Mouse (Mus musculus) Patski (cell line): ENCODE results near the gene Shisa5. TPM values are rescaled to one million over a fixed set of nuclear protein-coding genes. Genes with fewer than 3 reads are reported as not detected.

ENCODE experiments used
- ATAC-seq: fragments of 100-300 bp; one replicate; pipeline ENCODE4 v1.8.0; 2021
- CTCF ChIA-PET: fragments of 350-600 bp; sonication (Branson Sonifier 250); formaldehyde crosslinking; loops from one replicate; lab custom pipeline; 2022; ENCODE audit warnings: inconsistent platforms; lab: Charles Lee
- POLR2A ChIA-PET: fragments of 350-600 bp; sonication (Branson Sonifier 250); formaldehyde crosslinking; loops from one replicate; lab custom pipeline; 2022; ENCODE audit warnings: antibody characterized with exemption, inconsistent platforms; lab: Charles Lee
- DNase-seq: peaks from one replicate; pipeline ENCODE4 v3.0.0-alpha.2; 2011; ENCODE audit warnings: low read depth, low spot score
- H3K27me3 ChIP-seq: fragments of 371-371 bp; one replicate; pipeline ENCODE4 v1.5.1; 2021
- CTCF ChIP-seq: fragments of 100-300 bp; IDR thresholded peaks from one replicate; pipeline ENCODE4 v1.5.1; 2021
- in situ Hi-C: fragments of 300-500 bp; cut with MboI; formaldehyde crosslinking; loops from 3 replicates; pipeline ENCODE4 v1.11.1; 2018; ENCODE audit warnings: low pct_unique_long_range_greater_than_20kb, mixed read lengths
- polyA plus RNA-seq: library from polyadenylated mRNA; unstranded; gene quantifications from one replicate; pipeline ENCODE4 v1.2.3, GENCODE M21; 2021

Shisa5 gene
- polyA plus RNA-seq, 1 experiment from 2014 or later = 86.9 TPM

GRCm38 (mm10) chr9:109022866-109023685, 15.3 kb upstream of the Shisa5 start:
- in situ Hi-C loops = no loop called here
- TF ChIP-seq CTCF = no peak
- DNase-seq (no peak), ATAC-seq (no peak)
- ChIA-PET POLR2A (no interaction called here), CTCF (no interaction called here)
- no peaks in the 10 kb centered on the region for H3K27me3 ChIP-seq

DNA sequence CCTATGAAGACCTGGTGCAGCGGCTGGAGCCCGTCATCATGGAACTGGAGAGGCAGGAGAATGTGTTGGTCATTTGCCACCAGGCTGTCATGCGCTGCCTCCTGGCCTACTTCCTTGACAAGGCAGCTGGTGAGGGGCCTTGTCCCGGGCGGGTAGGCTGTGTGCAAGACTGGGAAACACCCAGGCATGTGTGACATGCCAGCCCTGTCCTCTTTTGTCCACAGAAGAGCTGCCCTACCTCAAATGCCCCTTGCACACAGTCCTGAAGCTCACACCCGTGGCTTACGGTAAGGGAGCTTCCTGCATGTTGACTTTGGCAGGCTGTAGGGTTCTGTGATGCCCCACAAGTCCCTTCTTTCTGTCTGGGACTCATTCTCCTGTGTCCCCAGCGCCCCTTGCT, 10.8 kb upstream of the Shisa5 start:
- ATAC-seq = no peak
- ChIA-PET CTCF (no interaction called here), POLR2A (no interaction called here)
- TF ChIP-seq CTCF = no peak
- in situ Hi-C loops = no loop called here
- H3K27me3 ChIP-seq = no peaks in the 10 kb centered on the region
- no peak for DNase-seq

GRCm38 (mm10) chr9:109028421-109028820, 9.9 kb upstream of the Shisa5 start:
- in situ Hi-C loops = no loop called here
- CTCF ChIA-PET = no interaction called here
- no peak for ATAC-seq

DNA sequence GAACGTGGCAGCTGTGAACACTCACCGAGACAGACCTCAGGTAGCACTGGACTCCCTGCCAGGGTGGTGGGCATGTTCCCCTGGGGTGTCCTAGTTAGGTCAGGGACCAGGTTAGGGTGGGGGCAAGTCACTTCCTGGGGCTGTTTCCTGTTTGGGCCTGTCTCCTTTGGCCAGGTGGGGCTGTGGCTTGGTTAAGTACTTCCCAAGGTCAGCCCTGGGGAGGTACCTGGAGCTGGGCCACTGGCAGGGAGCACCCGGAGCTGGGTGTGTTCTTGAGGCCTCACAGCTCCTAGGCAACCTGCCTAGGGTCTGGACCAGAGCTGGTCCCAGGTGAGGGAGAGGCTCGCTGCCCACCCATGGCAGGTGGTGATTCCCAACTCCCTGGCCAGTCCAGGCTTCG, 9.4 kb upstream of the Shisa5 start:
- in situ Hi-C loops = no loop called here
- POLR2A ChIA-PET = no interaction called here
- DNase-seq (no peak), ATAC-seq (no peak)
- no peaks in the 10 kb centered on the region for H3K27me3 ChIP-seq
- no peak for TF ChIP-seq CTCF
- CTCF ChIA-PET = no interaction called here

More at GRCm38 (mm10) chr9:109028421-109028820, 9.9 kb upstream of the Shisa5 start:
- POLR2A ChIA-PET = no interaction called here
- no peak for TF ChIP-seq CTCF
- no peak for DNase-seq
- no peaks in the 10 kb centered on the region for H3K27me3 ChIP-seq

- no peak for TF ChIP-seq CTCF
- H3K27me3 ChIP-seq = no peaks in the 10 kb centered on the region
- ChIA-PET POLR2A (no interaction called here), CTCF (interaction anchor here (1.2 kb wide), 1 partner anchor 16 kb away, joined by 3 read pairs; no protein-coding TSS in a partner anchor)
- in situ Hi-C loops = no loop called here
- no peak for DNase-seq
- no peak for ATAC-seq
These were observed 8.1 kb upstream of the Shisa5 start for GRCm38 (mm10) chr9:109030312-109030711.

DNA sequence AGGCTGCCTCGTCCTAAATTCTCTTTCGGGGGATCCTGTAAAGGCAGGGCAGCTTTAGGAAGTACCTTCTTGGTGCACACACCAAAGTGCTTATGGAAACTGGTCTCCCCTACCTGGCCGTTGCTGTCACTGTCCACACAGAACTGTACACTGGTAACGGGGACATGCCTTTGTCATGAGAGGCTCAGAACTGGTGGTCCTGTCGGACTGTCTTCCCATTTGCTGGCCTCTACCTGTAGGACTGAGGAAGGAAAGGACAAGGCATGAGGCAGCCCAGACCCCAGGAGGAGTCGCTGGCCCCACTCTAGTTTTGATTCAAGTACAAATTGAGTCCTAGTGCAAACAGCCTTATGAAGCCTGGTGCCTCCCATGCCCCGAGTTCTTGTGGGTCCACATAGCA, 7.4 kb upstream of the Shisa5 start:
- no peak for TF ChIP-seq CTCF
- in situ Hi-C loops = no loop called here
- H3K27me3 ChIP-seq = no peaks in the 10 kb centered on the region
- DNase-seq (no peak), ATAC-seq (no peak)
- ChIA-PET CTCF (no interaction called here), POLR2A (no interaction called here)

- no peak for DNase-seq
- ChIA-PET CTCF (no interaction called here), POLR2A (no interaction called here)
- in situ Hi-C loops = no loop called here
- ATAC-seq = no peak
- no peaks in the 10 kb centered on the region for H3K27me3 ChIP-seq
- no peak for TF ChIP-seq CTCF
These were observed 6.7 kb upstream of the Shisa5 start for GRCm38 (mm10) chr9:109031686-109032085.

DNA sequence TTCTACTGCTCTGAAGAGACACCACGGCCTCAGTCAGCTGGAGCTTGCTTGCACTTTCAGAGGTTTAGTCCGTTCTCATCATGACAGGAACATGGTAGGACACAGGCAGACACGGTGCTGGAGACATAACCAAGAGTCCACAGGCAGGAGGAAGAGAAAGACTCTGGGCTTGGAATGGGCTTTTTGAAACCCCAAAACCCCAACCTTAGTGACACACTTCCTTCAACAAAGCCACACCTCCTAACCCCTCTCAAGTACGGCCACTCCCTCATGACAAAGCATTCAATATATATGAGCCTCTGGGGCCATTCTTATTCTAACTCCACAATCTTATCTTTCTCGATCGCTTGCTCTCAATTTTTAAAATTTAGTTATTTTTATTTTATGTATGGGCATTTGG, 5.9 kb upstream of the Shisa5 start:
- H3K27me3 ChIP-seq = no peaks in the 10 kb centered on the region
- CTCF ChIA-PET = no interaction called here
- in situ Hi-C loops = no loop called here
- ATAC-seq (no peak), DNase-seq (no peak)
- POLR2A ChIA-PET = no interaction called here
- no peak for TF ChIP-seq CTCF

DNA sequence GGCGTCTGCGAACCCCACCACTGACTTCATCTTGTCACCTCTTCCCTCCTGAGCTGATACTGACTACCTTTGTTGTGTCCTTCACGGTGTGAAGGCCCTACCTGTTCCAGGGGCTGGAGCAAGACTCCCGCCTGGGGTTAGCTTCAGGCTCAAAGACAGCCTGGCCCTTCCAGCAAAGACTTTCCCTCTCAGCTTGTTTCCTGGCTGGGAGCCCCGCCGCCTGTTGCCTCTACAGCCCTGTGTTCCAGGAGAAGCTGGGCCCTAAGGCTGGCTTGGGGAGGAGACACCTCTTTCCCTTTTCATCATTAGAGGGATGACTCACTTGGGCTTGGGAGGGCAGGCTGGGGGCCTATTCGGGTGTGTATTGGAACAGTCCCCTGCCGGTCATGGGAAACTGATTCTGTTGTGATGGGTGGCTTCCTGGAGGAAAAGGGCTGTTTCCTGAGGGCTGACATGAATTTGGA, 568 bp downstream of the Shisa5 start:
- CTCF ChIA-PET = no interaction called here
- POLR2A ChIA-PET = no interaction called here
- no peak for DNase-seq
- no peak for TF ChIP-seq CTCF
- ATAC-seq = peak; percentile 78
- in situ Hi-C loops = no loop called here
- H3K27me3 ChIP-seq = no peaks in the 10 kb centered on the region

- no peak for TF ChIP-seq CTCF
- ChIA-PET CTCF (no interaction called here), POLR2A (no interaction called here)
- H3K27me3 ChIP-seq = no peaks in the 10 kb centered on the region
- DNase-seq = no peak
- no peak for ATAC-seq
- in situ Hi-C loops = no loop called here
These were observed 1.3 kb downstream of the Shisa5 start for GRCm38 (mm10) chr9:109039681-109040080.

DNA sequence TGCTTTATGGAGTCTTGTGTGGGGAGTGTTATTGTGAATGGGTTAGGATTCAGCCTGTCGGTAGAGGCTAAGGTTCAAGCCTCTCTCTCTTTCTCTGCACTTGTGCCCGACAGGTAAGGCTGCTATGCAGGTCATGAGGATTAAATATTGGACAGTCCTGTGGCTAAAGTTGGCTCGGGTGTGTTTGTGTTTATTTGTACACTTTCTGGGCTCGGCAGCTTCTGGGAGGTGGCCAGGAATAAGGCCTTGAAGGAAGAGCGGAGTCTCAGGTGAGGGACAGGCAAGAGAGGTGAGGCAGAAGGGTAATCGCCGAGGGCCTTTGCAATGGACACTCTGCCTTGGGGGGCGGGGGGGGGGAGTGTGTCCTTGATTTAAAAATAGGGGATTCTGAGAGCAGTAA, 1.9 kb downstream of the Shisa5 start:
- in situ Hi-C loops = no loop called here
- POLR2A ChIA-PET = no interaction called here
- no peaks in the 10 kb centered on the region for H3K27me3 ChIP-seq
- TF ChIP-seq CTCF = no peak
- no peak for ATAC-seq
- CTCF ChIA-PET = no interaction called here
- no peak for DNase-seq
